ENCODE assay signal across 9 mouse cellular contexts in the genomic region with DNA sequence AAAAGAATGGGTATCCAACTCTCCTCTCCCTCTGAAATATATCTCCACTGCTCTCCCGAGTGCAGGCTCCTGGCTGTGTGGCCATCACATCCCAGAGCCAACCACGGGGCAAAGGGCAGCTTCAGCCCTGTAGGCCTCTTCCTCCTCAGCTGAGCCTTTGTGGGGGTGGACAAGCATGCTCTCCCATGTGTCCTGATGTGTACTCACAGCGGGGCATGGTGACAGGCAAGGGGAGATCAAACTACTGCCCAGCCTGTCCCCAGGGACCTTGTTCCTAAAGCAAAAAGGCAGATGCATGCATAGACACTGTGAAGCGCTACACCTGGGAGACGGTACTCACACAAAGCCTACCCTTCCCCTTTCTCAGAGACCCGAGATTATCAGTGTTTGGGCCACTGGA. TPM values are rescaled to one million over a fixed set of nuclear protein-coding genes. Genes with fewer than 3 reads are reported as not detected.
DNase-seq lines count a peak whose midpoint lies in the region; ATAC-seq lines count a peak whose summit lies in the region.
"Had no signal": no experiment of that assay in that cellular context is flagged by ENCODE, and none has a peak within 500 bp of the region (broad histone marks: within the 10 kb centered on the region; RNA-seq: fewer than 3 reads in every experiment).

No protein-coding gene starts in this region.

- no peak for ATAC-seq in cerebellum, adult (ENCODE audit: insufficient number of reproducible peaks, low FRiP score, low TSS enrichment)
- peak; percentile 3; the same call in 1 of the 2 replicates for ATAC-seq in neural tube, embryonic 13.5 days (ENCODE audit: low read depth)

- DNase-seq in cerebellum, adult 9-11 months: peak; percentile 56
- DNase-seq in right cerebral cortex, postnatal 14 days: peak; percentile 46
- no peak for DNase-seq in right cerebral cortex, postnatal 10 days (ENCODE audit: low spot score in 2 of 2)
- DNase-seq in kidney, postnatal 10 days: peak; percentile 84
- no peak for DNase-seq in urinary bladder, postnatal 25 days (ENCODE audit: low spot score)
- no peak for DNase-seq in adrenal gland, adult 8-10 months

- no peak overlapping the region for H3K4me2 ChIP-seq in neural tube, embryonic 13.5 days

- H3K4me1 ChIP-seq in neural tube, embryonic 13.5 days (replicated peaks): peaks cover 25% of the 10 kb centered on the region

- H3K36me3 ChIP-seq in neural tube, embryonic 13.5 days: peaks cover 60% of the 10 kb centered on the region

- H3K9me3 ChIP-seq in neural tube, embryonic 13.5 days: peaks cover 35% of the 10 kb centered on the region

- no peak overlapping the region for H3K4me3 ChIP-seq in neural tube, embryonic 13.5 days

- WGBS in neural tube, embryonic 13.5 days: 81% methylated on average over 6 of the region's 6 CpGs

- H3K9ac ChIP-seq in neural tube, embryonic 13.5 days: no peak overlapping the region

- H3K27me3 ChIP-seq in neural tube, embryonic 13.5 days: no peaks in the 10 kb centered on the region

- no peak overlapping the region for H3K27ac ChIP-seq in neural tube, embryonic 13.5 days (replicated peaks)

RNA-seq across cellular contexts. Expression of a gene that starts 17.3 kb away (rescaled TPM):
- polyA plus RNA-seq in neural tube, embryonic 13.5 days (2015; fragmentation: Nextera tagmentation; extraction: Ambion mirVana): 69.9 and 74.0 TPM in 2 replicates
- 10 to 100 TPM; 33.0 to 55.0 (median 43.2) TPM for total RNA-seq in adrenal gland, adult 8-10 months (2022)

RNA-seq across cellular contexts. Expression of a gene that starts 17.3 kb away (rescaled TPM):
- polyA plus RNA-seq in neural tube, embryonic 13.5 days (2015; fragmentation: Nextera tagmentation; extraction: Ambion mirVana): 0.07 TPM in 1 of 2 replicates, not detected in the other
- not detected for total RNA-seq in adrenal gland, adult 8-10 months (2022)

RNA-seq across cellular contexts. Expression of a gene that starts 33.3 kb away (rescaled TPM):
- polyA plus RNA-seq in neural tube, embryonic 13.5 days (2015; fragmentation: Nextera tagmentation; extraction: Ambion mirVana): 0.58 and 0.68 TPM in 2 replicates
- total RNA-seq in adrenal gland, adult 8-10 months (2022): under 1 TPM in 2 of 4 experiments, not detected in 2; 0.10 to 0.16 TPM
- polyA plus RNA-seq: cortical plate, adult 2 months had no signal

RNA-seq across cellular contexts. Expression of a gene that starts 48.4 kb away (rescaled TPM):
- not detected in 2 replicates for polyA plus RNA-seq in neural tube, embryonic 13.5 days (2015; fragmentation: Nextera tagmentation; extraction: Ambion mirVana)
- 10 to 100 TPM in 2 of 4 experiments, under 1 TPM in 2; 0.40 to 83.2 (median 28.8) TPM for total RNA-seq in adrenal gland, adult 8-10 months (2022)

RNA-seq across cellular contexts. Expression of a gene that starts 54.5 kb away (rescaled TPM):
- 16.9 and 18.7 TPM in 2 replicates for polyA plus RNA-seq in neural tube, embryonic 13.5 days (2015; fragmentation: Nextera tagmentation; extraction: Ambion mirVana)
- 1 to 10 TPM; 1.8 to 4.7 (median 3.3) TPM for total RNA-seq in adrenal gland, adult 8-10 months (2022)

Comparison
In these comparisons a context has a peak if more than half of its experiments do, and no peak if none do; other contexts are left out.
1. DNase-seq: peak in cerebellum, adult 9-11 months (single experiment), right cerebral cortex, postnatal 14 days (single experiment) and kidney, postnatal 10 days (single experiment); none in right cerebral cortex, postnatal 10 days (0 of 2), urinary bladder, postnatal 25 days (single experiment) and adrenal gland, adult 8-10 months (single experiment).